Mouse (Mus musculus) thymus, adult 2 months (tissue): ENCODE data around the gene Parva. TPM values are rescaled to one million over a fixed set of nuclear protein-coding genes. Genes with fewer than 3 reads are reported as not detected.
A peak's percentile ranks its signal among the peaks of the same experiment; 100 is the strongest.

Experiments
- DNase-seq: peaks from one replicate; pipeline ENCODE4 v3.0.0; 2021
- H3K27ac ChIP-seq: fragments of 200-500 bp; 2 replicates; pipeline ENCODE4 v1.5.1; 2012; ENCODE audit warnings: low read length, control low read depth; ENCODE audit not compliant: control insufficient read depth, insufficient read depth
- H3K27me3 ChIP-seq: fragments of 200-500 bp; 2 replicates; pipeline ENCODE4 v1.6.1; 2012; ENCODE audit warnings: mild to moderate bottlenecking, low read length, moderate library complexity, mixed read lengths; ENCODE audit not compliant: control insufficient read depth, insufficient read depth
- H3K36me3 ChIP-seq: fragments of 200-500 bp; 2 replicates; pipeline ENCODE4 v1.6.1; 2012; ENCODE audit warnings: mild to moderate bottlenecking, low read length, moderate library complexity; ENCODE audit not compliant: control insufficient read depth, insufficient read depth
- H3K4me1 ChIP-seq: fragments of 200-500 bp; replicated peaks from 2 replicates; pipeline ENCODE4 v1.6.1; 2012; ENCODE audit warnings: low read length; ENCODE audit not compliant: control insufficient read depth, insufficient read depth
- H3K4me3 ChIP-seq: fragments of 200-500 bp; 2 replicates; pipeline ENCODE4 v1.5.1; 2012; ENCODE audit warnings: mild to moderate bottlenecking, low read length, control low read depth, moderate library complexity; ENCODE audit not compliant: control insufficient read depth, insufficient read depth
- CTCF ChIP-seq: fragments of 200-500 bp; IDR thresholded peaks from 2 replicates; pipeline ENCODE4 v1.5.1; 2012; ENCODE audit warnings: mild to moderate bottlenecking, control low read depth, low read length, moderate library complexity, borderline replicate concordance; ENCODE audit not compliant: control insufficient read depth, poor library complexity, insufficient read depth; ENCODE audit errors: extremely low read depth
- POLR2A ChIP-seq: fragments of 200-500 bp; IDR thresholded peaks from 2 replicates; pipeline ENCODE4 v1.6.1; 2012; ENCODE audit warnings: mild to moderate bottlenecking, low read length, control low read depth, moderate library complexity; ENCODE audit not compliant: control insufficient read depth, poor library complexity, insufficient read depth; ENCODE audit errors: extremely low read depth
- WGBS: fragments of 180-500 bp; shearing (Covaris S2); methylation state at CpG from one replicate; pipeline ENCODE4 v1.1.7; 2018; 5-methylcytosine and 5-hydroxymethylcytosine counted together
- polyA plus RNA-seq: library from polyadenylated mRNA; depleted of rRNA; stranded (reverse); fragments of >200 nt; gene quantifications from 2 replicates; pipeline ENCODE4 v1.2.3, GENCODE M21; 2012

Parva gene
- polyA plus RNA-seq, 1 experiment: 6.6 TPM

DNA sequence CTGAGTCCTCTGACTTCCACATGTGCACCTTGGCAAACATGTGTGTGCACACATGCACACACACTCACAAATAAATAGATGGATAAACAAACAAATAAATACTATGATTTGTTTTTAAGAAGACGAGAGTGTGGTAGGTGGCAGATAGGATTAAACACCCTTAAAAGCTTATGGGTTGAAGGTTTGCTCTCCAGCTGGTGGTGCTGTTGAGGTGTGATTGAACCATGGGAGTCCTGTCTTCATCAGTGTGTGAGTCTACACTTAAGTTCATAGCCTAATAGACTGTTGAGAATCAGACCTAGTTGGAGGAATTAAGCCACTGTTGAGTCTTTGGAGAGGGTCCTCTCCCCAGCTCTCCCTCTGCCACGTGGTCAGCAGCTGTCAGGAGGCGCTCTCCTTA is 38.6 kb downstream of the Parva start:
- 77% methylated on average over 3 of the region's 3 CpGs for WGBS
- DNase-seq: no peak
- no peak overlapping the region for H3K4me3 ChIP-seq

DNA sequence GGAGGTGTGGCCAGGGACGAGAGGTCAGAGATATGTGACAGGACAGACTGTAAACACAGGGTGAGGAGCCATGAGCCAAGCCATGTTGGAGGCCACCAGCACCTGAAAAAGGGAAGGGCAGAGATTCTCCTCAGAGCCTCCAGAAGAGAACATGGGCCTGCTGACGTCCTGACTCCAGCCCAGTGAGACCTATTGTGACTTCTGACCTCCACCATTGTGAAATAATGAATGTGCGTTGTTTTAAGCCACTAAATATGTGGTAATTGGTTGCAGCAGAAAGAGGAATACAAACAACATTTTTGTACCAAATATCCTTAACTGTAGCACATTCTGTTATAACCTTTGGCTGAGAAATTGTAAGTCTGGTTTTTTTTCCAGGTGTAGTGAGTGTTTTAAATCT is 39.5 kb downstream of the Parva start:
- H3K4me3 ChIP-seq: no peak overlapping the region
- no peak for TF ChIP-seq POLR2A
- no peak for TF ChIP-seq CTCF
- DNase-seq: no peak
- H3K27ac ChIP-seq: no peak overlapping the region
- H3K36me3 ChIP-seq: no peaks in the 10 kb centered on the region
- WGBS: 72% methylated on average over 3 of the region's 3 CpGs
- no peaks in the 10 kb centered on the region for H3K4me1 ChIP-seq
- H3K27me3 ChIP-seq: no peaks in the 10 kb centered on the region

More for the DNA sequence above, 38.6 kb downstream of the Parva start:
- Histone ChIP-seq H3K27ac (no peak overlapping the region), H3K4me1 (no peaks in the 10 kb centered on the region), H3K36me3 (no peaks in the 10 kb centered on the region), H3K27me3 (no peaks in the 10 kb centered on the region)
- TF ChIP-seq CTCF (no peak), POLR2A (no peak)

DNA sequence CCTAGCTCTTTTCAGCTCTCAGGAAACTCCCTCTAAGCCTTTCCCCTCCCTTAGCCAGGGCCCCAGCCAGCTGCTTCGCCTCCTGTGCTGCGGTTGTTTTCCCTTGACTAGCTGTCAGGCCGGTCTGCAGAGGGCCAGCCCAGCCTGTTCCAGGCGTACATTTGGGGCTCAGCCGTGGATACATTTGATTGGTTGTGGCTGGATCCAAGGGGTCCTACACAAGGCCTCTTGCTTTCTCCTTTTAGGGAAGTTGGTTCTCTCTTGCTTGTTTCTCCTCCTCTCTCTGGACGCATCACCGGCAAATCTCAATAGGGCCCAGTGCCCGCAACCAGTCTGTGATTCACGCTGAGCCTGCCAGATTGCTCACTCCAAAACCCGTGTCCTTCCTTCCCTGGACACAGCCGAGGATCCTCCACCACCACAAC is 40.4 kb downstream of the Parva start:
- Histone ChIP-seq H3K4me1 (no peaks in the 10 kb centered on the region), H3K4me3 (no peak overlapping the region), H3K27me3 (no peaks in the 10 kb centered on the region), H3K36me3 (no peaks in the 10 kb centered on the region), H3K27ac (no peak overlapping the region)
- no peak for DNase-seq
- TF ChIP-seq POLR2A (no peak), CTCF (no peak)
- WGBS: 26% methylated on average over 11 of the region's 11 CpGs

DNA sequence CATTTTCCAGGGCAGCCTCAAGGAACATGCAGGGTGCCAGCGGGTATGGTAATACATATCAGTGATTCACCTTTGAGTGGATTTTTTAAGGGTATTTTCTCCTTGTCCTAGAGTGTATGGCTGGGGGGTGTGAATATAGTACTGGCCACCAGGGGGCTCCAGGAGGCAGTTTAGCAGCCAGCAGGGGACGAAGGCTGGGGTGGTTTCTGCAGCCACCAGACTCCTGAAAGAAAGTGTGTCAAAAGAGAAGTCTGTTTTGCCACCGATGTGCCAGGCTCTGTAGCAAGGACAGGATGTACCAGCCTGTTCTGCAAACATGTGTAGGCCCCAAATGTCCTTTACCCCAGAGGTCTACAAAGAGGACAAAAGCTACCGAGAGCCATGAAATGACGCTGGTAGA is 42.5 kb downstream of the Parva start:
- Histone ChIP-seq H3K27ac (no peak overlapping the region), H3K36me3 (no peaks in the 10 kb centered on the region), H3K27me3 (no peaks in the 10 kb centered on the region), H3K4me3 (no peak overlapping the region), H3K4me1 (no peaks in the 10 kb centered on the region)
- 40% methylated on average over 5 of the region's 5 CpGs for WGBS
- no peak for TF ChIP-seq POLR2A
- TF ChIP-seq CTCF: peak; percentile 66; the same call in 1 of the 2 replicates
- peak; percentile 49 for DNase-seq

DNA sequence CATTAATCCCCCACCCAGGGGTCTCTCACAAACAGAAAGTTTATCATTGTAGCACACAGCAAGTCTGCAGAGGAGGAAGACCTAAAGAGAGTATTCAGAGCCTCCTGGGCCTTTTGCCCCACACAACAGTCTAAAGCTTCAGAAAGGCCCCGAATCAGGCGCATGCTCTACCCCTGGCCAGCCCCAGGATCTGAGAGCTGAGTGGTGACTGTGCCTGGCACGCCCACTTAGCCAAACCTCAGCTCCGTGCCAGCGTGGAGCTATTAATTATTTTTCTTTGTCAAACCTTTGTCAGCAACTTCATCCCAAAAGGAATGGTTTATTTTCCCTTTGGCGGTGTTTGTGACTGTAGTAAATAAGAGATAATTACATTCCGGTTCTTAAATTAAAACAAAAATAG is 44.0 kb downstream of the Parva start:
- DNase-seq: no peak
- no peak for TF ChIP-seq CTCF
- TF ChIP-seq POLR2A: no peak
- Histone ChIP-seq H3K36me3 (no peaks in the 10 kb centered on the region), H3K4me3 (no peak overlapping the region), H3K4me1 (no peaks in the 10 kb centered on the region), H3K27ac (no peak overlapping the region), H3K27me3 (no peaks in the 10 kb centered on the region)
- WGBS: 85% methylated on average over 7 of the region's 7 CpGs

DNA sequence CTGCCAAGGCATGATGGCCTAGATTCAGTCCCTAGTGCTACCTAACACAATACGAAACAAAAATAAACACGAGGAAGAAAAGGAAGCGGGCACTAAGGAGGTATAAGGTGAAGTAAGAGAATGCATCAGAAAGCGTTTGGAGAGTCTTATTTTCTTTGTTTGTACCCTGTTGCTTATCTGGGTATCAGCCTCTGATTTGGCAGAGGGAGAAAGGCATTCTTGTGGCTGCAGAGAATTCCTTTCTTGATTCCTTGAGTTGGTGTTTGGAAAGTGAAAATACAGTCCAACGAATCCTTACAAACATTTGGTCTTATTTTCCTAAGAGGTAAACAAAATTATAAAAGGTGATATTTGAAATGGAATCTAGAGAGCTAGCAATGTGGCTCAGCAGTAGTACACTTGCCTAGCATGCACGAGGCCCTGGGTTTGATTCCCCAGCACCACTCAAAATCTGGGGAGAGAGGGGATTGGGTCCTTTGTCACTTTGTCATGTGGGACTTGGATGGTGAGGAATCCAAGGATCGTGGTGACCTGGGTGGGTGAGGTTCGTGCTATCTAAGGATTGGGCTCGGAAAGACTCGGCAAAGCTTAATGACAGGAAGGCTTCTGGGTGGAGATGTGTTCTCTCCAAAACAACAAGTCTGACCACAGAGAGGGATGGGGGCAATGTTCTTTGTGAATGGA is 44.9 kb downstream of the Parva start:
- H3K27ac ChIP-seq: no peak overlapping the region
- WGBS: 68% methylated on average over 10 of the region's 10 CpGs

More for the DNA sequence above, 44.9 kb downstream of the Parva start:
- H3K36me3 ChIP-seq: no peaks in the 10 kb centered on the region
- no peaks in the 10 kb centered on the region for H3K27me3 ChIP-seq
- no peak overlapping the region for H3K4me3 ChIP-seq
- no peaks in the 10 kb centered on the region for H3K4me1 ChIP-seq
- no peak for TF ChIP-seq CTCF
- no peak for TF ChIP-seq POLR2A
- no peak for DNase-seq
